Mouse (Mus musculus) lung, postnatal 0 days (tissue): ENCODE data around the gene Zfp654.

Source experiments
- CTCF ChIP-seq: IDR thresholded peaks from 2 replicates; pipeline ENCODE4 v1.5.1; 2016; ENCODE audit warnings: antibody characterized with exemption, mild to moderate bottlenecking
- EP300 ChIP-seq: IDR thresholded peaks from 2 replicates; pipeline ENCODE4 v1.6.1; 2016; ENCODE audit warnings: antibody characterized with exemption, mild to moderate bottlenecking, control low read depth

DNA sequence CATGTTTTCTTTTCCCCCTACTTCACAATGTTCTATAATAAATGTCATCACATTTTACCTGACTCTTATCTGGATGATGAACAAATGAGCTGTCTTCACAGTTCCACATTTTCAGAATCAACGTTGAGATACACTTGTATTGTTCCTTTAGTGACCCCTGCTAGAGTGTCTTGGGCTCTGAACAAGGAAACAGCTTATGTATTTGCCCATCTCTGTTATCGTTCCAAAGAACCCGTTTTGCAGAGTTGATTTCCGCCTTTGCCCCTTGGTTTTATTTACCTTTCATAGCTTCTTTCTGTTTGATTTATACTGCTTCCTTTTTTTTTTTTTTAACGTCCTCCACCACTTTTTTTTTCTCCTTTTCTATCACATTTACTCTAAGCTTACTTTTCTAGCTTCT is 28.3 kb upstream of the Zfp654 start:
- no peak for TF ChIP-seq CTCF
- TF ChIP-seq EP300: no peak
